Mouse (Mus musculus) 416B (cell line): ENCODE results near the gene Mtap.
A peak's percentile ranks its signal among the peaks of the same experiment; 100 is the strongest.

Experiments
- DNase-seq: peaks from one replicate; pipeline ENCODE4 v3.0.0; 2011; ENCODE audit warnings: low read depth

The Mtap gene

DNA sequence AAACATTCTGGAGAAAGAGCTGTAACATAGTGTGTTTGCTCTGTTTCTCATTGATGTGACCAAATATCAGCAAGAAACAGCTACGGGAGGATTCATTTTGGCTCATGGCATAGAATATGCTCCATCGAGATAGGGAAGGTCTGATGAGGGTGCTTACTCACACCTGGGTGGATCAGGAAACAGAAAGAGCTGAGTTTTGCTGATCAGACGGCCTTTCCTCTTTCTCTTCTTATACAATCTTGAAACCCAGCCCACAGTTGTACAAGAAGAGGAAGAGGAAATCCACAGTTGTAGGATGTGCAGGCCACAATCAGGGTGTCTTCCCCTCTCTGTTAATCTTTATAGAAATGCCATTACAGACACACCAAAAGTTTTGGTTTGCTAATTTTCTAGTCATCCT is 75.3 kb downstream of the Mtap start:
- DNase-seq: peak; percentile 90
